Mouse (Mus musculus) urinary bladder, postnatal 36 days (tissue): ENCODE results near the gene Col4a2.

Source experiments
- DNase-seq, 2 experiments: peaks; one replicate each; pipeline ENCODE4 v3.0.0; 2022; ENCODE audit warnings: low spot score in 2 of 2, mixed read lengths in 1 of 2

Gene Col4a2

GRCm38 (mm10) chr8:11312349-11313175, at the start of gene Col4a2, which contains the start of gene Col4a1:
Gene Col4a2, plus strand, starts transcription at chr8:11312805.
Gene Col4a1, minus strand, starts transcription at chr8:11312826.
- DNase-seq: peak; percentile 45 to 75

GRCm38 (mm10) chr8:11263848-11264247, 48.8 kb upstream of the Col4a2 start:
- no peak for DNase-seq

GRCm38 (mm10) chr8:11265971-11266370, 46.6 kb upstream of the Col4a2 start:
- DNase-seq: no peak

GRCm38 (mm10) chr8:11266471-11266870, 46.1 kb upstream of the Col4a2 start:
- DNase-seq: no peak

- DNase-seq: no peak
Measured at GRCm38 (mm10) chr8:11268753-11269152, 43.9 kb upstream of the Col4a2 start.

- DNase-seq: peak in 1 of 2 experiments; percentile 57
Measured at GRCm38 (mm10) chr8:11270826-11271225, 41.8 kb upstream of the Col4a2 start.

- DNase-seq: no peak
Measured at GRCm38 (mm10) chr8:11272205-11272604, 40.4 kb upstream of the Col4a2 start.

- DNase-seq: peak in 1 of 2 experiments; percentile 70
Measured at GRCm38 (mm10) chr8:11273506-11274158, 39.0 kb upstream of the Col4a2 start.

- no peak for DNase-seq
Measured at GRCm38 (mm10) chr8:11274415-11274814, 38.2 kb upstream of the Col4a2 start.

GRCm38 (mm10) chr8:11276286-11276685, 36.3 kb upstream of the Col4a2 start:
- no peak for DNase-seq

GRCm38 (mm10) chr8:11277602-11278051, 35.0 kb upstream of the Col4a2 start:
- peak in 1 of 2 experiments; percentile 65 for DNase-seq

GRCm38 (mm10) chr8:11278101-11278611, 34.4 kb upstream of the Col4a2 start:
- DNase-seq: peak in 1 of 2 experiments; percentile 44

GRCm38 (mm10) chr8:11279296-11279826, 33.2 kb upstream of the Col4a2 start:
- DNase-seq: peak in 1 of 2 experiments; percentile 20

GRCm38 (mm10) chr8:11280721-11281268, 31.8 kb upstream of the Col4a2 start:
- DNase-seq: peak in 1 of 2 experiments; percentile 51

GRCm38 (mm10) chr8:11282139-11282538, 30.5 kb upstream of the Col4a2 start:
- no peak for DNase-seq

GRCm38 (mm10) chr8:11282696-11283095, 29.9 kb upstream of the Col4a2 start:
- DNase-seq: no peak

- no peak for DNase-seq
Measured at GRCm38 (mm10) chr8:11283217-11283616, 29.4 kb upstream of the Col4a2 start.

- DNase-seq: no peak
Measured at GRCm38 (mm10) chr8:11285437-11285836, 27.2 kb upstream of the Col4a2 start.

GRCm38 (mm10) chr8:11287139-11287538, 25.5 kb upstream of the Col4a2 start:
- no peak for DNase-seq

GRCm38 (mm10) chr8:11288286-11288685, 24.3 kb upstream of the Col4a2 start:
- DNase-seq: peak in 1 of 2 experiments; percentile 56

GRCm38 (mm10) chr8:11290533-11290932, 22.1 kb upstream of the Col4a2 start:
- DNase-seq: no peak

- DNase-seq: no peak
Measured at GRCm38 (mm10) chr8:11292611-11293010, 20.0 kb upstream of the Col4a2 start.
